Mouse (Mus musculus): ENCODE measurements around the gene Xiap. TPM values are rescaled to one million over a fixed set of nuclear protein-coding genes. Genes with fewer than 3 reads are reported as not detected.

The Xiap gene
- polyA plus RNA-seq, 1 experiment from 2014 or later = 13.4 TPM

GRCm38 (mm10) chrX:42107137-42107536 is 47.7 kb downstream of the Xiap start:
- WGBS = 90% methylated on average over 6 of the region's 6 CpGs
- no peaks in the 10 kb centered on the region for H3K4me1 ChIP-seq

DNA sequence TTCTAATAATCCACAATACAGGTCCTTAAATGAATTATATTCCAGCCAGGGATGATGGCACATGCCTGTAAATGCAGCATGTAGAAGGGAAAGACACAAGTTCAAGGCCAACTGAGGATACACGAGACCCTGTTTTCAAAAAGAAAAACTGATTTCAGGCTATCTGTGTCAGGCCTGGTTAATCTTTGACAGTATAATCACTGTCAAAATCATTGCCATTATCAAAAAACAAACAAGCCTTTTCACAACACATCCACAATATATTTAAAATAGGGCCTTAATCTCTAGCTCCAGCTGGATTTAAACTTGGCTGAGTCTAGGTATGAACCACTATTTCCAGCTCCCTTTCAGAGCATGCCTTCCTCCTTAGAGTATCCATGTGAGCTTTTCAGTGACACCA is 51.1 kb downstream of the Xiap start:
- H3K9ac ChIP-seq = no peak overlapping the region
- no peaks in the 10 kb centered on the region for H3K9me3 ChIP-seq
- H3K27ac ChIP-seq = no peak overlapping the region
- H3K4me3 ChIP-seq = no peak overlapping the region
- no peak for ATAC-seq (ENCODE audit: insufficient number of reproducible peaks, insufficient read depth, low FRiP score, low TSS enrichment, low read depth)
- peaks cover 11% of the 10 kb centered on the region for H3K36me3 ChIP-seq
- no peaks in the 10 kb centered on the region for H3K4me1 ChIP-seq
- H3K27me3 ChIP-seq = no peaks in the 10 kb centered on the region
- H3K4me2 ChIP-seq = no peak overlapping the region
- 78% methylated on average over 1 of the region's 1 CpGs for WGBS

More at GRCm38 (mm10) chrX:42107137-42107536, 47.7 kb downstream of the Xiap start:
- H3K27ac ChIP-seq = no peak overlapping the region
- no peak overlapping the region for H3K4me3 ChIP-seq
- no peaks in the 10 kb centered on the region for H3K9me3 ChIP-seq
- H3K4me2 ChIP-seq = no peak overlapping the region
- no peak for ATAC-seq (ENCODE audit: insufficient number of reproducible peaks, insufficient read depth, low FRiP score, low TSS enrichment, low read depth)
- H3K36me3 ChIP-seq = peaks cover 19% of the 10 kb centered on the region
- H3K27me3 ChIP-seq = no peaks in the 10 kb centered on the region
- no peak overlapping the region for H3K9ac ChIP-seq

- Histone ChIP-seq H3K27ac (no peak overlapping the region), H3K27me3 (no peaks in the 10 kb centered on the region), H3K36me3 (no peaks in the 10 kb centered on the region), H3K9ac (no peak overlapping the region), H3K9me3 (no peaks in the 10 kb centered on the region), H3K4me1 (no peaks in the 10 kb centered on the region), H3K4me3 (no peak overlapping the region), H3K4me2 (no peak overlapping the region)
- ATAC-seq (ENCODE audit: insufficient number of reproducible peaks, insufficient read depth, low FRiP score, low TSS enrichment, low read depth) = no peak
- 77% methylated on average over 6 of the region's 6 CpGs for WGBS
These were observed 60.1 kb downstream of the Xiap start for GRCm38 (mm10) chrX:42119442-42120048.

GRCm38 (mm10) chrX:42124963-42125697 is 65.7 kb downstream of the Xiap start:
- no peak overlapping the region for H3K4me2 ChIP-seq
- no peak overlapping the region for H3K9ac ChIP-seq
- H3K27me3 ChIP-seq = no peaks in the 10 kb centered on the region
- H3K36me3 ChIP-seq = no peaks in the 10 kb centered on the region
- no peaks in the 10 kb centered on the region for H3K4me1 ChIP-seq
- 71% methylated on average over 5 of the region's 5 CpGs for WGBS
- H3K9me3 ChIP-seq = no peaks in the 10 kb centered on the region
- H3K27ac ChIP-seq = no peak overlapping the region
- H3K4me3 ChIP-seq = no peak overlapping the region
- ATAC-seq (ENCODE audit: insufficient number of reproducible peaks, insufficient read depth, low FRiP score, low TSS enrichment, low read depth) = no peak

GRCm38 (mm10) chrX:42139882-42140281 is 80.4 kb downstream of the Xiap start:
- Histone ChIP-seq H3K4me1 (no peaks in the 10 kb centered on the region), H3K27ac (no peak overlapping the region), H3K9ac (no peak overlapping the region), H3K4me2 (no peak overlapping the region), H3K36me3 (no peaks in the 10 kb centered on the region), H3K4me3 (no peak overlapping the region), H3K27me3 (no peaks in the 10 kb centered on the region), H3K9me3 (no peaks in the 10 kb centered on the region)
- no peak for ATAC-seq (ENCODE audit: insufficient number of reproducible peaks, insufficient read depth, low FRiP score, low TSS enrichment, low read depth)
- WGBS = 46% methylated on average over 9 of the region's 9 CpGs

- ATAC-seq (ENCODE audit: insufficient number of reproducible peaks, insufficient read depth, low FRiP score, low TSS enrichment, low read depth) = no peak
- H3K9ac ChIP-seq = no peak overlapping the region
- H3K27me3 ChIP-seq = no peaks in the 10 kb centered on the region
- no peak overlapping the region for H3K27ac ChIP-seq
- no peak overlapping the region for H3K4me3 ChIP-seq
- WGBS = 82% methylated on average over 3 of the region's 3 CpGs
- H3K4me1 ChIP-seq = no peaks in the 10 kb centered on the region
- H3K36me3 ChIP-seq = no peaks in the 10 kb centered on the region
- no peaks in the 10 kb centered on the region for H3K9me3 ChIP-seq
- H3K4me2 ChIP-seq = no peak overlapping the region
These were observed 83.1 kb downstream of the Xiap start for GRCm38 (mm10) chrX:42142620-42143019.

DNA sequence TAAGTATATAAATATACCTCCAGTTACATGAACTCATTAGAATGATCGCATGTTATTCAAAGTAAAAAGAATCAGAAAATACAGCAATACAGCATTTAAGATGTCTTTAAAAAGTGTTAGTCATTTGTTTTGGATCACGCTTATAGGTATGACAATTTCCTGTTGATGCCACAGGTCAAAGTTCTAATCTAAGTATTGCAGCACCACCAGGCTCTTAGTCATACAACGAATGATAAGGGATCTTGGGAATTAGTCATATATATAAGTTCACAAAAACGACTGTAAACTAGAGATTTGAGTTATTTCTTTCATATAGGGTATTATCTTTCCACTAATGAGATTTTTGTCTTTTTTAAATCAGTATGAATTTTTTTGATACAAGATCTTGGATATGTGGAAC is 84.5 kb downstream of the Xiap start:
- Histone ChIP-seq H3K9me3 (no peaks in the 10 kb centered on the region), H3K36me3 (no peaks in the 10 kb centered on the region), H3K4me3 (no peak overlapping the region), H3K27ac (no peak overlapping the region), H3K27me3 (no peaks in the 10 kb centered on the region), H3K4me1 (no peaks in the 10 kb centered on the region), H3K4me2 (no peak overlapping the region), H3K9ac (no peak overlapping the region)
- 80% methylated on average over 4 of the region's 4 CpGs for WGBS
- ATAC-seq (ENCODE audit: insufficient number of reproducible peaks, insufficient read depth, low FRiP score, low TSS enrichment, low read depth) = no peak

DNA sequence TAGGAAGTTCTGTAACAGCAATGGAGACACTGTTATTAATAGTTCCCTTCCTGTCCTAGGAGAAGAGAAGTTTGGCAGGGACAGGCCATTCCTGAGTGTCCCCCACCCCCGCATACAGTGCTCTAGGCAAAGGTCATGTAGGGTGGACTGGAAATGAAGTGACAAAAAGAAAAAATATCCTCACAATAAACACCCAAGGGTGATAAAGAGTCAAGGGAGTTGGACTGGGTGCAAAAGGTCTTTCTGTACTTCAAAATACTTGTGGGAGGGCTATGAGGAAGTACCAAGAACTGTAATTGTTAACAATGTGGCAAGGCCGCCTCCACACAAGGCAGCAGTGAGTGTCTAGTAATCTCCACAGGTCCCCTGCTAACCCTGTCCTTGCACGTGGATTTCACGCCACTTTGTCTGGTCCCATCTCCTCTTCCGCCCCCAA is 88.6 kb downstream of the Xiap start:
- H3K36me3 ChIP-seq = no peaks in the 10 kb centered on the region
- 52% methylated on average over 5 of the region's 5 CpGs for WGBS
- H3K27me3 ChIP-seq = no peaks in the 10 kb centered on the region
- peak overlapping the region; percentile 56 for H3K4me2 ChIP-seq
- peak overlapping the region; percentile 85; the same call in 1 of the 2 replicates for H3K27ac ChIP-seq
- no peak overlapping the region for H3K9ac ChIP-seq
- no peaks in the 10 kb centered on the region for H3K9me3 ChIP-seq
- H3K4me1 ChIP-seq = no peaks in the 10 kb centered on the region
- no peak for ATAC-seq (ENCODE audit: insufficient number of reproducible peaks, insufficient read depth, low FRiP score, low TSS enrichment, low read depth)
- 0 out of 2 replicates have a peak overlapping the region, but pooled peaks have one; percentile 48 for H3K4me3 ChIP-seq

- Histone ChIP-seq H3K9ac (peak within 1 kb of the TSS; percentile 95), H3K9me3 (no peaks in the 10 kb centered on the region), H3K4me1 (peaks cover 3% of the 10 kb centered on the region; the same call in 1 of the 2 replicates), H3K4me2 (peak within 1 kb of the TSS; percentile 56), H3K36me3 (no peaks in the 10 kb centered on the region), H3K27ac (peak within 1 kb of the TSS; percentile 99), H3K27me3 (no peaks in the 10 kb centered on the region), H3K4me3 (peak within 1 kb of the TSS; percentile 56)
- peak; percentile 83 for ATAC-seq (ENCODE audit: insufficient number of reproducible peaks, insufficient read depth, low FRiP score, low TSS enrichment, low read depth)
- WGBS = 22% methylated on average over 76 of the region's 76 CpGs
These were observed 89.5 kb downstream of the Xiap start, which contains the start of gene Stag2 for GRCm38 (mm10) chrX:42148788-42149556. TSS of gene Stag2 (plus strand) at chrX:42149317.

DNA sequence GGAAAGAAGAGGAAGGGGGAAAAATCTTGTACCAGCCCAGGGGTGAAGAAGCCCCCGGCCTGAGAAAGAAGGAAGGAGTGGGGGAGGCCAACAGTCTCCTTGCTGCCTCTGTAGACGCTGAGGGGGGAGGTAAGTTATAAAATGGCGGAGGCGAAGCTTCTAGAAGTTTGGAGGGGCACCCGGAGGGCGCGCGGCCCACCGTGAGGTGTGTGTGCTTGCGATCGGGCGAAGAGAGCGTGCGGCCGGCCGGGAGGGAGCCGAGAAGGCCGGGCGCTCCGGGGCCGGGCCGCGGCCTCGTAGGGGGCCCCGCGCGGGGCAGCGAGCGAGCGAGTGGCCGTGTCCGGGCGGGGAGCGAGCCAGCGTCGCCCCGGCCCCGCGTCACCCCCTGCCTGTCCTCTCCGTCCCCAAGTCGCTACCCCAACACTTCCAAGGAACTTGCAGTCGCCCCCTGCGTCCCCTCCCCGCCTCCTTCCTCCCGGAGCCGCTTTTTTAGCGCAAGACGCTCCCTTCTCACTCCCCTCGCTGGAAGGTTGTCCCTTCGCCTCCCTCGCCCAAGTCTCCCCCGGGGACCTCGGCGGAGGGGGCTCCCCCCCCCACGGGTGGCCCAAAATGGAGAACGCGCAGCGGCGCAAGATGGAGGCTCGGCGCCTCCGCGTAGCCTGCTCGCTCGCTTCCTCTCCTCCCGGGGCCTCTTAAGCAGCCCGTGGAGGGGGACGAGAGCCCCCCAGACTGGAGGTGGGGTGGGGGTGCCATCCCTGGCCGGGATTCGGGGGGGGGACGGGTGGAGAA is 90.3 kb downstream of the Xiap start:
- Histone ChIP-seq H3K4me1 (peaks cover 3% of the 10 kb centered on the region; the same call in 1 of the 2 replicates), H3K9me3 (no peaks in the 10 kb centered on the region), H3K4me2 (peak overlapping the region; percentile 49), H3K27me3 (no peaks in the 10 kb centered on the region), H3K27ac (peak overlapping the region; percentile 99), H3K4me3 (peak overlapping the region; percentile 56), H3K36me3 (no peaks in the 10 kb centered on the region), H3K9ac (peak overlapping the region; percentile 95)
- peak; percentile 33; the same call in 1 of the 2 replicates for ATAC-seq (ENCODE audit: insufficient number of reproducible peaks, insufficient read depth, low FRiP score, low TSS enrichment, low read depth)
- 32% methylated on average over 34 of the region's 71 CpGs for WGBS

All from embryonic facial prominence, embryonic 13.5 days (tissue).